Comparison of ENCODE assay signal across 1 mouse cellular context in the genomic region with DNA sequence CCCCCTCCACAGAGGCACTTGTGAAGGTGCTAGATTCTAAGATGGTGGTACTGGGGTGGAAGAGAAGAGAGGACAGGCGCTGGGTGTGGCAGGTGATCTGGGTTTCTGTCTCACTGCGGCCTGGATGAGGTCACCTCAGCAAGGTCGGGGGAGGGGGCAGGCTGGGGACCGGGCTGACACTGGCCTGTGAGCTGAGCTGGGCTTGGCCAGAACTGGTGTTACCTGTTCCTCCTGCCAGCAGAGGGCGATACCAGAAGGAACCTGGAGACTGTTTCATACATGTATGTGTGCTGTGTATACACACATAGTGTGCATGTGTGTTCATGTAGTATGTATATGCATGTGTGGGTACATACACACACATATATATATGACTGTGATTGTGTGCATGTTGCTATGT.
TF ChIP-seq lines count a peak whose summit lies in the region.

No protein-coding gene starts in this region.

TF ChIP-seq in MEL, 35 proteins besides CTCF, POLR2A, EP300 and RAD21 (continued from another document):
- no peak for TF ChIP-seq MYB (IDR thresholded peaks at IDR 0.05; ENCODE audit: low read depth, low read length)
- no peak for TF ChIP-seq UBTF (IDR thresholded peaks at IDR 0.05; ENCODE audit: borderline replicate concordance, insufficient read depth, low read depth, low read length)
- no peak for TF ChIP-seq ELF1 (IDR thresholded peaks at IDR 0.05; ENCODE audit: low read depth, low read length)
- TF ChIP-seq ZMIZ1 (IDR thresholded peaks at IDR 0.05; ENCODE audit: low read depth, low read length): no peak
- TF ChIP-seq TBP (IDR thresholded peaks at IDR 0.05; ENCODE audit: low read depth, low read length): no peak
- TF ChIP-seq JUND (IDR thresholded peaks at IDR 0.05; ENCODE audit: low read depth, low read length): no peak
TF ChIP-seq in MEL: peak in this region for 5.
